ENCODE assay signal across 10 mouse cellular contexts in genomic region chr6:87542027-87542426, GRCm38 (mm10). TPM values are rescaled to one million over a fixed set of nuclear protein-coding genes. Genes with fewer than 3 reads are reported as not detected.
DNase-seq lines count a peak whose midpoint lies in the region; ATAC-seq and TF ChIP-seq lines count a peak whose summit lies in the region.
"Had no signal": no experiment of that assay in that cellular context is flagged by ENCODE, and none has a peak within 500 bp of the region (broad histone marks: within the 10 kb centered on the region; RNA-seq: fewer than 3 reads in every experiment).

No protein-coding gene starts in this region.

- no peaks in the 10 kb centered on the region; a peak in 1 of 4 replicates for H3K27me3 ChIP-seq in MEL (ENCODE audit: control insufficient read depth in 1 of 2, insufficient read depth in 2 of 2, low read length in 2 of 2)
- H3K27me3 ChIP-seq in liver, embryonic 13.5 days, result peaks cover 69% of the 10 kb centered on the region
- H3K27me3 ChIP-seq: embryonic facial prominence, embryonic 13.5 days; neural tube, embryonic 13.5 days had no signal

- WGBS in liver, embryonic 13.5 days (ENCODE audit: insufficient replicate concordance), result 4% methylated on average over 9 of the region's 9 CpGs

- no peak for TF ChIP-seq CTCF in MEL (IDR thresholded peaks at IDR 0.05 in 2 of 3, conservative IDR thresholded peaks at IDR 0.05 in 1 of 3; ENCODE audit: control insufficient read depth in 1 of 3, insufficient read depth in 1 of 3, low read depth in 2 of 3, low read length in 3 of 3, poor library complexity in 1 of 3, severe bottlenecking in 1 of 3)

- peak overlapping the region; percentile 17; the same call in 1 of the 2 replicates for H3K9ac ChIP-seq in MEL (ENCODE audit: control insufficient read depth, low read depth, low read length, poor library complexity, severe bottlenecking)
- H3K9ac ChIP-seq in liver, embryonic 13.5 days, result 0 out of 2 replicates have a peak overlapping the region, but pooled peaks have one; percentile 8
- H3K9ac ChIP-seq: embryonic facial prominence, embryonic 13.5 days; neural tube, embryonic 13.5 days had no signal

- H3K4me1 ChIP-seq in MEL (ENCODE audit: control insufficient read depth in 1 of 2, insufficient read depth in 2 of 2, low read length in 2 of 2), result peaks cover 9 to 30% of the 10 kb centered on the region in 2 experiments
- peaks cover 20% of the 10 kb centered on the region for H3K4me1 ChIP-seq in liver, embryonic 13.5 days (replicated peaks)

- no peak for TF ChIP-seq POLR2A in MEL (IDR thresholded peaks at IDR 0.05; ENCODE audit: control insufficient read depth in 1 of 2, insufficient read depth in 1 of 2, low read depth in 1 of 2, low read length in 2 of 2, poor library complexity in 1 of 2)

- H3K27ac ChIP-seq in MEL (ENCODE audit: control insufficient read depth, low read depth, low read length), result peak overlapping the region; percentile 54; the same call in 1 of the 2 replicates
- 0 out of 2 replicates have a peak overlapping the region, but pooled peaks have one; percentile 20 for H3K27ac ChIP-seq in liver, embryonic 13.5 days
- H3K27ac ChIP-seq: embryonic facial prominence, embryonic 13.5 days; neural tube, embryonic 13.5 days had no signal

- H3K4me2 ChIP-seq in liver, embryonic 13.5 days, result peak overlapping the region; percentile 42
- H3K4me2 ChIP-seq: embryonic facial prominence, embryonic 13.5 days; neural tube, embryonic 13.5 days had no signal

- no peaks in the 10 kb centered on the region for H3K9me3 ChIP-seq in MEL (replicated peaks; ENCODE audit: insufficient read depth, low read length)
- H3K9me3 ChIP-seq in liver, embryonic 13.5 days (replicated peaks), result no peaks in the 10 kb centered on the region

- peak; percentile 93 for DNase-seq in A20 (ENCODE audit: low read depth, low spot score)
- DNase-seq in MEL (ENCODE audit: low read depth, low spot score), result peak; percentile 92
- DNase-seq in liver, embryonic 13.5 days, result peak; percentile 59
- DNase-seq in skeletal muscle tissue, adult 2 months (ENCODE audit: low read depth, low spot score), result peak; percentile 64
- no peak for DNase-seq in left cerebral cortex, postnatal 4 days
- no peak for DNase-seq in right cerebral cortex, postnatal 4 days
- DNase-seq in right cerebral cortex, adult 2 months (ENCODE audit: low spot score in 2 of 2), result no peak

- peak; percentile 76 for ATAC-seq in granulocyte monocyte progenitor cell, adult 5-6 weeks (replicated peaks; ENCODE audit: poor library complexity, severe bottlenecking)
- peak; percentile 92 for ATAC-seq in liver, embryonic 13.5 days (ENCODE audit: low read depth)

- H3K4me3 ChIP-seq in MEL (ENCODE audit: control insufficient read depth in 1 of 2, insufficient read depth in 1 of 2, low read depth in 2 of 2, low read length in 2 of 2), result peak overlapping the region in 1 of 2 experiments; percentile 35; a peak in 2 of 4 replicates
- H3K4me3 ChIP-seq in liver, embryonic 13.5 days (replicated peaks), result no peak overlapping the region; the same call in 1 of the 2 replicates
- H3K4me3 ChIP-seq: embryonic facial prominence, embryonic 13.5 days; neural tube, embryonic 13.5 days had no signal

- H3K79me2 ChIP-seq in MEL (ENCODE audit: control insufficient read depth, insufficient read depth, low read length, poor library complexity), result no peaks in the 10 kb centered on the region

- TF ChIP-seq EP300 in MEL (IDR thresholded peaks at IDR 0.05; ENCODE audit: low read depth in 1 of 2, low read length in 2 of 2), result peak; percentile 85 to 90

- intact Hi-C loops in left cerebral cortex, postnatal 4 days (cut with DNase I), result no loop called here

- H3K36me3 ChIP-seq in MEL (ENCODE audit: control insufficient read depth in 1 of 2, insufficient read depth in 2 of 2, low read length in 2 of 2), result peaks cover 0 to 23% of the 10 kb centered on the region in 2 experiments; a peak in 2 of 4 replicates
- no peaks in the 10 kb centered on the region for H3K36me3 ChIP-seq in liver, embryonic 13.5 days
- H3K36me3 ChIP-seq: embryonic facial prominence, embryonic 13.5 days; neural tube, embryonic 13.5 days had no signal

- TF ChIP-seq RAD21 in MEL (IDR thresholded peaks at IDR 0.05; ENCODE audit: low read depth, low read length), result no peak; the same call in 1 of the 2 replicates

TF ChIP-seq in MEL, 35 proteins besides CTCF, POLR2A, EP300 and RAD21 (continues in another document):
- TF ChIP-seq MAZ (IDR thresholded peaks at IDR 0.05; ENCODE audit: low read depth, low read length), result peak; percentile 73; the same call in 1 of the 2 replicates
- TF ChIP-seq NRF1 (IDR thresholded peaks at IDR 0.05; ENCODE audit: insufficient read depth, low read depth, low read length, poor library complexity, severe bottlenecking), result no peak
- no peak for TF ChIP-seq TBP (IDR thresholded peaks at IDR 0.05; ENCODE audit: low read depth, low read length)
- TF ChIP-seq UBTF (IDR thresholded peaks at IDR 0.05; ENCODE audit: borderline replicate concordance, insufficient read depth, low read depth, low read length), result no peak
- peak; percentile 65; the same call in 1 of the 2 replicates for TF ChIP-seq MAFK (IDR thresholded peaks at IDR 0.05; ENCODE audit: borderline replicate concordance, low read depth, low read length)
- TF ChIP-seq MYC (IDR thresholded peaks at IDR 0.05; ENCODE audit: low read depth, low read length), result peak; percentile 77
- no peak for TF ChIP-seq POLR2AphosphoS5 (IDR thresholded peaks at IDR 0.05; ENCODE audit: borderline replicate concordance, low read depth, low read length)
- TF ChIP-seq USF1 (IDR thresholded peaks at IDR 0.05; ENCODE audit: low read depth, low read length), result peak; percentile 45; the same call in 1 of the 2 replicates
- peak; percentile 91 for TF ChIP-seq GATA1 (IDR thresholded peaks at IDR 0.05; ENCODE audit: low read depth, low read length)
- no peak for TF ChIP-seq ZMIZ1 (IDR thresholded peaks at IDR 0.05; ENCODE audit: low read depth, low read length)
- 0 out of 2 replicates have a peak, but pooled peaks have one; percentile 62 for TF ChIP-seq E2F4 (IDR thresholded peaks at IDR 0.05; ENCODE audit: borderline replicate concordance, low read depth, low read length)
- TF ChIP-seq HCFC1 (IDR thresholded peaks at IDR 0.05; ENCODE audit: low read depth, low read length), result peak; percentile 52
- TF ChIP-seq TAL1 (IDR thresholded peaks at IDR 0.05; ENCODE audit: low read length), result peak; percentile 82
- TF ChIP-seq NELFE (IDR thresholded peaks at IDR 0.05; ENCODE audit: low read depth, low read length), result 0 out of 2 replicates have a peak, but pooled peaks have one; percentile 19
- TF ChIP-seq KAT2A (conservative IDR thresholded peaks at IDR 0.05; ENCODE audit: low read depth, low read length), result 0 out of 2 replicates have a peak, but pooled peaks have one; percentile 44
- no peak for TF ChIP-seq GABPA (IDR thresholded peaks at IDR 0.05; ENCODE audit: low read depth, low read length)
- peak; percentile 69 for TF ChIP-seq BHLHE40 (IDR thresholded peaks at IDR 0.05; ENCODE audit: borderline replicate concordance, low read depth, low read length)
- TF ChIP-seq MAX (IDR thresholded peaks at IDR 0.05; ENCODE audit: low read length), result peak; percentile 74
- TF ChIP-seq CHD1 (IDR thresholded peaks at IDR 0.05; ENCODE audit: low read depth, low read length), result no peak
- no peak for TF ChIP-seq ZNF384 (IDR thresholded peaks at IDR 0.05; ENCODE audit: low read depth, low read length)
- TF ChIP-seq RCOR1 (IDR thresholded peaks at IDR 0.05; ENCODE audit: low read depth, low read length), result peak; percentile 99
- TF ChIP-seq ETS1 (IDR thresholded peaks at IDR 0.05; ENCODE audit: low read depth, low read length), result peak; percentile 99
- peak; percentile 92 for TF ChIP-seq TCF12 (IDR thresholded peaks at IDR 0.05; ENCODE audit: low read depth, low read length)
- no peak for TF ChIP-seq USF2 (IDR thresholded peaks at IDR 0.05; ENCODE audit: borderline replicate concordance in 1 of 2, insufficient read depth in 1 of 2, low read depth in 1 of 2, low read length in 2 of 2)
- TF ChIP-seq SIN3A (IDR thresholded peaks at IDR 0.05; ENCODE audit: low read length), result peak; percentile 81; the same call in 1 of the 2 replicates
- TF ChIP-seq ZC3H11A (IDR thresholded peaks at IDR 0.05; ENCODE audit: low read depth, low read length), result peak; percentile 19; the same call in 1 of the 2 replicates
- peak; percentile 54 for TF ChIP-seq MXI1 (IDR thresholded peaks at IDR 0.05; ENCODE audit: low read depth, low read length)
- TF ChIP-seq JUND (IDR thresholded peaks at IDR 0.05; ENCODE audit: low read depth, low read length), result no peak
- no peak; the same call in 1 of the 2 replicates for TF ChIP-seq ZKSCAN1 (IDR thresholded peaks at IDR 0.05; ENCODE audit: low read depth, low read length)
- no peak for TF ChIP-seq POLR2AphosphoS2 (IDR thresholded peaks at IDR 0.05; ENCODE audit: low read length)
- TF ChIP-seq MEF2A (IDR thresholded peaks at IDR 0.05; ENCODE audit: extremely low read depth, insufficient replicate concordance, low read depth, low read length, poor library complexity, severe bottlenecking), result no peak
- TF ChIP-seq CHD2 (IDR thresholded peaks at IDR 0.05; ENCODE audit: low read length), result peak; percentile 77
- no peak for TF ChIP-seq SMC3 (IDR thresholded peaks at IDR 0.05; ENCODE audit: low read depth, low read length)

RNA-seq across cellular contexts. Expression of gene Arhgap25, which starts 9.0 kb away (rescaled TPM):
- 3.4 and 3.5 TPM in 2 replicates for total RNA-seq in MEL (2012; rRNA removed)
- polyA plus RNA-seq in MEL (2012; ENCODE audit: insufficient read depth in 1 of 2, insufficient read length in 2 of 2, low read depth in 1 of 2, low replicate concordance in 2 of 2, missing spikeins in 1 of 2), result 1 to 10 TPM in 1 of 2 experiments, not detected in 1; 5.2 TPM
- 14.3 and 15.7 TPM in 2 replicates for total RNA-seq in granulocyte monocyte progenitor cell, adult 5-6 weeks (2014; fragmentation: Nextera tagmentation)
- total RNA-seq in granulocyte monocyte progenitor cell, adult 5-6 weeks (2017), result 17.4 and 23.2 TPM in 2 replicates
- 2.8 and 3.6 TPM in 2 replicates for polyA plus RNA-seq in liver, embryonic 13.5 days (2015; fragmentation: Nextera tagmentation; extraction: Ambion mirVana)
- total RNA-seq in left cerebral cortex, postnatal 4 days (2021), result 1 to 10 TPM; 2.4 to 3.7 TPM

RNA-seq across cellular contexts. Expression of gene Prokr1, which starts 48.5 kb away (rescaled TPM):
- 1.3 and 1.4 TPM in 2 replicates for total RNA-seq in MEL (2012; rRNA removed)
- 1 to 10 TPM in 1 of 2 experiments, not detected in 1; 1.4 TPM for polyA plus RNA-seq in MEL (2012; ENCODE audit: insufficient read depth in 1 of 2, insufficient read length in 2 of 2, low read depth in 1 of 2, low replicate concordance in 2 of 2, missing spikeins in 1 of 2)
- 0.15 and 1.6 TPM in 2 replicates for total RNA-seq in granulocyte monocyte progenitor cell, adult 5-6 weeks (2014; fragmentation: Nextera tagmentation)
- 0.21 TPM in 1 of 2 replicates, not detected in the other for total RNA-seq in granulocyte monocyte progenitor cell, adult 5-6 weeks (2017)
- polyA plus RNA-seq in liver, embryonic 13.5 days (2015; fragmentation: Nextera tagmentation; extraction: Ambion mirVana), result 4.9 and 6.7 TPM in 2 replicates
- total RNA-seq in left cerebral cortex, postnatal 4 days (2021), result 1 to 10 TPM in 1 of 2 experiments, under 1 TPM in 1; 0.94 to 1.0 TPM

Comparison
In these comparisons a context has a peak if more than half of its experiments do, and no peak if none do; other contexts are left out.
1. DNase-seq: peak in A20 (single experiment), MEL (single experiment), liver, embryonic 13.5 days (single experiment) and skeletal muscle tissue, adult 2 months (single experiment); none in left cerebral cortex, postnatal 4 days (single experiment), right cerebral cortex, postnatal 4 days (single experiment) and right cerebral cortex, adult 2 months (0 of 2).